Mouse (Mus musculus) gastrocnemius, postnatal 14 days (tissue): Measurements from ENCODE around the gene Trp53rka. TPM values are rescaled to one million over a fixed set of nuclear protein-coding genes. Genes with fewer than 3 reads are reported as not detected.
A peak's percentile ranks its signal among the peaks of the same experiment; 100 is the strongest.

Source experiments
- DNase-seq: peaks from one replicate; pipeline ENCODE4 v3.0.0; 2021; ENCODE audit warnings: mixed read lengths
- intact Hi-C: fragments of 180-260 bp; cut with DNase I; formaldehyde crosslinking; loops from one replicate; pipeline ENCODE4 v1.15.1; 2025; ENCODE audit warnings: low total_unique reads
- total RNA-seq, 2 experiments: library from RNA; stranded (reverse); gene quantifications; 2 replicates each; pipeline ENCODE4 v1.2.3; 2021

Trp53rka gene
- total RNA-seq, 2 experiments from 2014 or later, result 7.6 to 8.2 TPM

GRCm38 (mm10) chr2:165493587-165494210, 575 bp upstream of the Trp53rka start:
- intact Hi-C loops, result no loop called here

GRCm38 (mm10) chr2:165486881-165487535, 6.1 kb downstream of the Trp53rka start:
- intact Hi-C loops, result loop anchor here (5.0 to 10.0 kb wide), 2 partner anchors 95 to 122 kb away; partner anchors contain the start of gene Zfp663
- DNase-seq, result peak; percentile 51

More at GRCm38 (mm10) chr2:165493587-165494210, 575 bp upstream of the Trp53rka start:
- no peak for DNase-seq

GRCm38 (mm10) chr2:165486401-165486800, 6.7 kb downstream of the Trp53rka start:
- DNase-seq, result no peak
- intact Hi-C loops, result loop anchor here (5.0 to 10.0 kb wide), 2 partner anchors 94 to 122 kb away; partner anchors contain the start of gene Zfp663

GRCm38 (mm10) chr2:165485826-165486225, 7.3 kb downstream of the Trp53rka start:
- intact Hi-C loops, result loop anchor here (5.0 to 10.0 kb wide), 2 partner anchors 94 to 121 kb away; partner anchors contain the start of gene Zfp663
- no peak for DNase-seq

GRCm38 (mm10) chr2:165484152-165484551, 9.0 kb downstream of the Trp53rka start:
- intact Hi-C loops, result loop anchor here (10.0 kb wide), 1 partner anchor 119 kb away; the partner anchor contains the start of gene Zfp663
- no peak for DNase-seq

GRCm38 (mm10) chr2:165482003-165482402, 11.1 kb downstream of the Trp53rka start:
- no peak for DNase-seq
- intact Hi-C loops, result loop anchor here (10.0 kb wide), 1 partner anchor 117 kb away; the partner anchor contains the start of gene Zfp663

- intact Hi-C loops, result no loop called here
- DNase-seq, result no peak
Observed at GRCm38 (mm10) chr2:165475850-165476249, 17.3 kb downstream of the Trp53rka start.

- no peak for DNase-seq
- intact Hi-C loops, result no loop called here
Observed at GRCm38 (mm10) chr2:165475412-165475811, 17.7 kb downstream of the Trp53rka start.

- intact Hi-C loops, result no loop called here
Observed at GRCm38 (mm10) chr2:165473003-165473402, 20.1 kb downstream of the Trp53rka start, which contains the start of gene Slc13a3. Gene Slc13a3, minus strand, starts transcription at chr2:165473230.

GRCm38 (mm10) chr2:165471943-165472342, 21.2 kb downstream of the Trp53rka start:
- intact Hi-C loops, result no loop called here
- no peak for DNase-seq

More at GRCm38 (mm10) chr2:165473003-165473402, 20.1 kb downstream of the Trp53rka start, which contains the start of gene Slc13a3:
- DNase-seq, result no peak

- DNase-seq, result peak; percentile 26
- intact Hi-C loops, result no loop called here
Observed at GRCm38 (mm10) chr2:165470167-165470566, 23.0 kb downstream of the Trp53rka start.

GRCm38 (mm10) chr2:165467824-165468452, 25.2 kb downstream of the Trp53rka start:
- no peak for DNase-seq
- intact Hi-C loops, result no loop called here

GRCm38 (mm10) chr2:165459663-165460062, 33.5 kb downstream of the Trp53rka start:
- intact Hi-C loops, result no loop called here
- no peak for DNase-seq

GRCm38 (mm10) chr2:165458189-165458588, 34.9 kb downstream of the Trp53rka start:
- intact Hi-C loops, result no loop called here
- DNase-seq, result no peak

- intact Hi-C loops, result no loop called here
- DNase-seq, result no peak
Observed at GRCm38 (mm10) chr2:165456710-165457109, 36.4 kb downstream of the Trp53rka start.

- no peak for DNase-seq
- intact Hi-C loops, result no loop called here
Observed at GRCm38 (mm10) chr2:165452730-165453693, 40.1 kb downstream of the Trp53rka start.

- intact Hi-C loops, result no loop called here
- DNase-seq, result no peak
Observed at GRCm38 (mm10) chr2:165448475-165448874, 44.6 kb downstream of the Trp53rka start.

- intact Hi-C loops, result no loop called here
- no peak for DNase-seq
Observed at GRCm38 (mm10) chr2:165444861-165445260, 48.3 kb downstream of the Trp53rka start.

GRCm38 (mm10) chr2:165442981-165443380, 50.1 kb downstream of the Trp53rka start:
- intact Hi-C loops, result no loop called here
- no peak for DNase-seq
